Mouse (Mus musculus): Measurements from ENCODE around the gene Meioc. TPM values are rescaled to one million over a fixed set of nuclear protein-coding genes. Genes with fewer than 3 reads are reported as not detected.

The Meioc gene
- polyA plus RNA-seq, 1 experiment: 0.01 TPM

GRCm38 (mm10) chr11:102633379-102633778, 30.1 kb upstream of the Meioc start:
- Histone ChIP-seq H3K79me2 (ENCODE audit: control insufficient read depth, insufficient read depth) (no peaks in the 10 kb centered on the region), H3K36me3 (ENCODE audit: control insufficient read depth, insufficient read depth) (no peaks in the 10 kb centered on the region), H3K27me3 (ENCODE audit: control insufficient read depth, insufficient read depth, insufficient read length) (no peaks in the 10 kb centered on the region), H3ac (ENCODE audit: control insufficient read depth, insufficient read length) (no peak overlapping the region), H3K4me3 (no peak overlapping the region), H3K4me2 (ENCODE audit: low read depth) (no peak overlapping the region)
- no peak for TF ChIP-seq MYOG (IDR thresholded peaks at IDR 0.05; ENCODE audit: control insufficient read depth in 1 of 3, insufficient read depth in 1 of 3, insufficient read length in 2 of 3, low read depth in 2 of 3)
- no peak for TF ChIP-seq MAX (IDR thresholded peaks at IDR 0.05; ENCODE audit: low read depth)
- TF ChIP-seq REST (IDR thresholded peaks at IDR 0.05; ENCODE audit: insufficient read depth, insufficient read length): no peak
- no peak for TF ChIP-seq POLR2A (IDR thresholded peaks at IDR 0.05; ENCODE audit: insufficient read length, low read depth)
- no peak for TF ChIP-seq TCF3 (IDR thresholded peaks at IDR 0.05; ENCODE audit: insufficient read length, low read depth)
- TF ChIP-seq TCF12 (IDR thresholded peaks at IDR 0.05; ENCODE audit: insufficient read depth, poor library complexity, severe bottlenecking): no peak
- no peak for TF ChIP-seq USF1 (IDR thresholded peaks at IDR 0.05; ENCODE audit: low read depth)
- no peak for TF ChIP-seq POLR2AphosphoS2 (IDR thresholded peaks at IDR 0.05; ENCODE audit: insufficient read length, low read depth)
- TF ChIP-seq E2F4 (IDR thresholded peaks at IDR 0.05; ENCODE audit: insufficient read depth): no peak
- TF ChIP-seq MYOD1 (IDR thresholded peaks at IDR 0.05; ENCODE audit: control insufficient read depth in 1 of 3, insufficient read length in 2 of 3, low read depth in 2 of 3): no peak
- TF ChIP-seq SRF (IDR thresholded peaks at IDR 0.05; ENCODE audit: control insufficient read depth, insufficient read length, low read depth): no peak
- TF ChIP-seq CEBPB (IDR thresholded peaks at IDR 0.05; ENCODE audit: insufficient read depth, poor library complexity, severe bottlenecking): no peak

- Histone ChIP-seq H3K79me2 (ENCODE audit: control insufficient read depth, insufficient read depth) (no peaks in the 10 kb centered on the region), H3K36me3 (ENCODE audit: control insufficient read depth, insufficient read depth) (no peaks in the 10 kb centered on the region), H3ac (ENCODE audit: control insufficient read depth, insufficient read length) (no peak overlapping the region), H3K4me2 (ENCODE audit: low read depth) (peak overlapping the region; percentile 54), H3K27me3 (ENCODE audit: control insufficient read depth, insufficient read depth, insufficient read length) (no peaks in the 10 kb centered on the region), H3K4me3 (no peak overlapping the region)
- TF ChIP-seq USF1 (IDR thresholded peaks at IDR 0.05; ENCODE audit: low read depth): peak; percentile 24
- TF ChIP-seq TCF3 (IDR thresholded peaks at IDR 0.05; ENCODE audit: insufficient read length, low read depth): peak; percentile 94
- TF ChIP-seq CEBPB (IDR thresholded peaks at IDR 0.05; ENCODE audit: insufficient read depth, poor library complexity, severe bottlenecking): no peak
- TF ChIP-seq POLR2AphosphoS2 (IDR thresholded peaks at IDR 0.05; ENCODE audit: insufficient read length, low read depth): no peak
- TF ChIP-seq MYOG (IDR thresholded peaks at IDR 0.05; ENCODE audit: control insufficient read depth in 1 of 3, insufficient read depth in 1 of 3, insufficient read length in 2 of 3, low read depth in 2 of 3): peak; percentile 88 to 99 (median 95)
- TF ChIP-seq POLR2A (IDR thresholded peaks at IDR 0.05; ENCODE audit: insufficient read length, low read depth): peak; percentile 55
- TF ChIP-seq E2F4 (IDR thresholded peaks at IDR 0.05; ENCODE audit: insufficient read depth): no peak
- TF ChIP-seq SRF (IDR thresholded peaks at IDR 0.05; ENCODE audit: control insufficient read depth, insufficient read length, low read depth): no peak
- TF ChIP-seq MAX (IDR thresholded peaks at IDR 0.05; ENCODE audit: low read depth): peak; percentile 54
- TF ChIP-seq MYOD1 (IDR thresholded peaks at IDR 0.05; ENCODE audit: control insufficient read depth in 1 of 3, insufficient read length in 2 of 3, low read depth in 2 of 3): peak in 2 of 3 experiments; percentile 99
- TF ChIP-seq TCF12 (IDR thresholded peaks at IDR 0.05; ENCODE audit: insufficient read depth, poor library complexity, severe bottlenecking): peak; percentile 92
- no peak for TF ChIP-seq REST (IDR thresholded peaks at IDR 0.05; ENCODE audit: insufficient read depth, insufficient read length)
Measured at GRCm38 (mm10) chr11:102636887-102637286, 26.6 kb upstream of the Meioc start.

- H3K36me3 ChIP-seq (ENCODE audit: control insufficient read depth, insufficient read depth): no peaks in the 10 kb centered on the region
- H3K4me2 ChIP-seq (ENCODE audit: low read depth): peak overlapping the region; percentile 81
- no peaks in the 10 kb centered on the region for H3K79me2 ChIP-seq (ENCODE audit: control insufficient read depth, insufficient read depth)
- H3K27me3 ChIP-seq (ENCODE audit: control insufficient read depth, insufficient read depth, insufficient read length): no peaks in the 10 kb centered on the region
- no peak overlapping the region for H3ac ChIP-seq (ENCODE audit: control insufficient read depth, insufficient read length)
- peak; percentile 40 for TF ChIP-seq POLR2A (IDR thresholded peaks at IDR 0.05; ENCODE audit: insufficient read length, low read depth)
- no peak for TF ChIP-seq E2F4 (IDR thresholded peaks at IDR 0.05; ENCODE audit: insufficient read depth)
- peak; percentile 95 for TF ChIP-seq CEBPB (IDR thresholded peaks at IDR 0.05; ENCODE audit: insufficient read depth, poor library complexity, severe bottlenecking)
- peak in 1 of 3 experiments; percentile 84 for TF ChIP-seq MYOG (IDR thresholded peaks at IDR 0.05; ENCODE audit: control insufficient read depth in 1 of 3, insufficient read depth in 1 of 3, insufficient read length in 2 of 3, low read depth in 2 of 3)
- TF ChIP-seq TCF3 (IDR thresholded peaks at IDR 0.05; ENCODE audit: insufficient read length, low read depth): peak; percentile 36
- no peak for TF ChIP-seq REST (IDR thresholded peaks at IDR 0.05; ENCODE audit: insufficient read depth, insufficient read length)
- TF ChIP-seq SRF (IDR thresholded peaks at IDR 0.05; ENCODE audit: control insufficient read depth, insufficient read length, low read depth): no peak
- TF ChIP-seq POLR2AphosphoS2 (IDR thresholded peaks at IDR 0.05; ENCODE audit: insufficient read length, low read depth): no peak
- peak in 1 of 3 experiments; percentile 75 for TF ChIP-seq MYOD1 (IDR thresholded peaks at IDR 0.05; ENCODE audit: control insufficient read depth in 1 of 3, insufficient read length in 2 of 3, low read depth in 2 of 3)
- peak; percentile 64 for TF ChIP-seq TCF12 (IDR thresholded peaks at IDR 0.05; ENCODE audit: insufficient read depth, poor library complexity, severe bottlenecking)
- peak; percentile 72 for TF ChIP-seq USF1 (IDR thresholded peaks at IDR 0.05; ENCODE audit: low read depth)
- H3K4me3 ChIP-seq: no peak overlapping the region
Measured at GRCm38 (mm10) chr11:102643891-102644382, 19.6 kb upstream of the Meioc start.

GRCm38 (mm10) chr11:102646226-102646625, 17.3 kb upstream of the Meioc start:
- no peaks in the 10 kb centered on the region for H3K36me3 ChIP-seq (ENCODE audit: control insufficient read depth, insufficient read depth)
- no peak overlapping the region for H3K4me3 ChIP-seq
- no peak for TF ChIP-seq POLR2A (IDR thresholded peaks at IDR 0.05; ENCODE audit: insufficient read length, low read depth)
- no peak for TF ChIP-seq POLR2AphosphoS2 (IDR thresholded peaks at IDR 0.05; ENCODE audit: insufficient read length, low read depth)
- no peak for TF ChIP-seq MAX (IDR thresholded peaks at IDR 0.05; ENCODE audit: low read depth)
- no peak for TF ChIP-seq REST (IDR thresholded peaks at IDR 0.05; ENCODE audit: insufficient read depth, insufficient read length)
- no peak for TF ChIP-seq CEBPB (IDR thresholded peaks at IDR 0.05; ENCODE audit: insufficient read depth, poor library complexity, severe bottlenecking)
- TF ChIP-seq TCF12 (IDR thresholded peaks at IDR 0.05; ENCODE audit: insufficient read depth, poor library complexity, severe bottlenecking): no peak
- no peak for TF ChIP-seq SRF (IDR thresholded peaks at IDR 0.05; ENCODE audit: control insufficient read depth, insufficient read length, low read depth)
- TF ChIP-seq E2F4 (IDR thresholded peaks at IDR 0.05; ENCODE audit: insufficient read depth): no peak
- H3K79me2 ChIP-seq (ENCODE audit: control insufficient read depth, insufficient read depth): no peaks in the 10 kb centered on the region
- no peak overlapping the region for H3K4me2 ChIP-seq (ENCODE audit: low read depth)
- no peaks in the 10 kb centered on the region for H3K27me3 ChIP-seq (ENCODE audit: control insufficient read depth, insufficient read depth, insufficient read length)
- H3ac ChIP-seq (ENCODE audit: control insufficient read depth, insufficient read length): no peak overlapping the region
